Mouse (Mus musculus) spleen, postnatal 0 days (tissue): Measurements from ENCODE around the gene Gm11236. TPM values are rescaled to one million over a fixed set of nuclear protein-coding genes. Genes with fewer than 3 reads are reported as not detected.

ENCODE experiments used
- polyA plus RNA-seq: library from polyadenylated mRNA; unstranded; fragments of >200 nt; fragmentation: Nextera tagmentation; extraction: Ambion mirVana; gene quantifications from 2 replicates; pipeline ENCODE4 v1.2.1, GENCODE M21; 2015

Gene Gm11236
- not detected in 2 replicates for polyA plus RNA-seq

GRCm38 (mm10) chr4:73637821-73638220, at the start of gene Gm11236:
Gene Gm11236 (plus strand): TSS chr4:73638121.

GRCm38 (mm10) chr4:73607581-73607980, 30.3 kb upstream of the Gm11236 start, which contains the start of gene Gm11238:
Gene Gm11238 (plus strand): TSS chr4:73607881.

GRCm38 (mm10) chr4:73622684-73623083, 15.2 kb upstream of the Gm11236 start, which contains the start of gene Gm11237:
Gene Gm11237 (plus strand): TSS chr4:73622984.

GRCm38 (mm10) chr4:73668054-73668453, 30.1 kb downstream of the Gm11236 start, which contains the start of gene Gm11239:
Gene Gm11239 (plus strand): TSS chr4:73668354.

GRCm38 (mm10) chr4:73683216-73683615, 45.3 kb downstream of the Gm11236 start, which contains the start of gene Gm428:
Gene Gm428 (plus strand): TSS chr4:73683516.

Other genes with a start within 250 kb of the Gm11236 start
- not detected in 2 replicates for gene Gm11487, start 233.0 kb upstream of the Gm11236 start, polyA plus RNA-seq
- not detected in 2 replicates for gene Gm11238, start 30.2 kb upstream of the Gm11236 start, polyA plus RNA-seq
- not detected in 2 replicates for gene Gm11237, start 15.1 kb upstream of the Gm11236 start, polyA plus RNA-seq
- gene Gm11239, start 30.2 kb downstream of the Gm11236 start, polyA plus RNA-seq, result not detected in 2 replicates
- gene Gm428, start 45.4 kb downstream of the Gm11236 start, polyA plus RNA-seq, result not detected in 2 replicates
- gene Rasef, start 152.9 kb downstream of the Gm11236 start, polyA plus RNA-seq, result 0.05 and 0.22 TPM in 2 replicates
- not detected in 2 replicates for gene Gm11758, start 238.1 kb downstream of the Gm11236 start, polyA plus RNA-seq